Mouse (Mus musculus): ENCODE data around the gene Lrfn5.
A peak's percentile ranks its signal among the peaks of the same experiment; 100 is the strongest.

Gene Lrfn5

DNA sequence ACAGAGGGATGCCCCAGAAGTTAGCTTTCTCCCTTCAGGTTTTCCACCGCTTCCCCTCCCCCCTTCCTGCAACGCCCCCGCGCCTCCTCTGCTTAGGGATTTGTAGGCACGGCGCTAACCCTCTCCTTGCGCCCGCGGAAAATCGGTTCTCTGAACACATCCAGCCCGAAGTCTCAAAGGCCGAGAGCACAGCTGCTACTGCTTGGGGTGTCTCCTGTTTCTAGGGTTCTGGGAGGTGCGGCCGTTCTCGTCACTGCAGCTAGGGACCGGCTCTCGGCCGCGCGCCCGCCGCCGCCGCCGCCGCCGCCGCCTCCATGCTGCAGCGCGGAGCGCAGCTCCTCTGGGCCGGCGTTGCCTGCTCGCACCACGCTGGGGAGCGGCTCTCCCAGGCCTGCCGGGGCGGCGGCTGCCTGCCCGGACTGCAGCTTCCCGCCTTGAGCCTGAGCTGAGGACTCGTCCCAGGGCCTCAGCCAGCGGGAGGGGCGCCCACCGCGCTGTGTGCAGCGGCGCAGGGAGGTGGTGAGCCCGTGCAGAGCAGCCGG is at the start of gene Lrfn5:
Lrfn5 (plus strand) TSS at position 322 of the 542 bp plus-strand sequence.
- DNase-seq (ENCODE audit: low read depth, low spot score) = peak; percentile 53

GRCm38 (mm10) chr12:61521501-61522147 is 1.3 kb upstream of the Lrfn5 start:
- DNase-seq (ENCODE audit: low read depth, low spot score) = no peak

GRCm38 (mm10) chr12:61522148-61522828 is 662 bp upstream of the Lrfn5 start:
- DNase-seq (ENCODE audit: low read depth, low spot score) = no peak

DNA sequence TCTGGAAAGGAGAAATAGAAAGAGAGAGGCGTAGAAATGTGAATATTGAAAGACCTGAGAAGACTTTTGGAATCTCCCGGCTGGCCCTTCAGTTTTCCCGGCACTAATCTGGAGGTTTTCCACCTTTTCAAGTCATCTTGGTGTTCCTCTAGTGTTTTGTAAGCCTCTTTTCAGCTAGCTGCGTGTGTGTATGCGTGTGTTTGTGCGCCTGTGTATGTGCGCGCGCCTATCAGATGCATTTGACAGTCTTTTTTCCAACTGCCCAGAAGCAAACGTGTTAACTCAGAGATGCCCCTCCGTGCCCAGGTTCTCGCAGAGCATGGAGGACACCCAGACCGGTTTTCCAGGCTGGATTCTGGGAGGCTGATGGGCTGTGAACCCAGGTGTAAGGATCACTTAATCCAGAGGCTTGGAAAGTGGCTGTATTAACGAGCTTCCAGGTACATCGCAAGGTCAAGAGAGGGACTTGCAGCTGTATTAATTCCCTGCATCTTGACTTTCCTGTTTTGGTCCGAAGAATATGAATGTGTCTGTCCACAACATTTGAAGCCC is 757 bp downstream of the Lrfn5 start:
- no peak for DNase-seq (ENCODE audit: low read depth, low spot score)

DNA sequence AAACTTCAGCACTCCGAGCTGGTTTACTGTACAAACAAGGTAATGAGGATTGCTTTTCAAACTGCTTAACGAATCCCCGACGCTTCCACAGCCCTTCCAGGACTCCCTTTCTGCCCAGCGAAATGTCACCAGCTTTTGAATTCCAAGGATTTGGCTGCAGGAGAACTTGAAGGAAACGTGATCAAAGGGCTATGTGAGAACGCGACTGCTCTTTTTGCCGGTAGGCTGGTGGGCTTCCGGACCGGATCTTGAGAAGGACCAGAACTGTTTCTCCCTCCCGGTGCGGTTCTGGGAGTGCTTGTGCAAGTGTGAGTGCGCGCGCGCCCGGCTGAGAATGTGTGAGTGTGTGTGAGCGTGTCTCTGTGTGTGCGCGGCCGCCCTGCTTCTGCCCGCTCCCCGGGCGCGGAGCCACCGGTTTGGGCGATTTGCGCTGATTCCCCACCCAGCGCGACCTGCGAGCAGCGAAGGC is 1.3 kb downstream of the Lrfn5 start:
- peak; percentile 34 for DNase-seq (ENCODE audit: low read depth, low spot score)

GRCm38 (mm10) chr12:61526199-61526598 is 3.2 kb downstream of the Lrfn5 start:
- DNase-seq (ENCODE audit: low read depth, low spot score) = peak; percentile 36

DNA sequence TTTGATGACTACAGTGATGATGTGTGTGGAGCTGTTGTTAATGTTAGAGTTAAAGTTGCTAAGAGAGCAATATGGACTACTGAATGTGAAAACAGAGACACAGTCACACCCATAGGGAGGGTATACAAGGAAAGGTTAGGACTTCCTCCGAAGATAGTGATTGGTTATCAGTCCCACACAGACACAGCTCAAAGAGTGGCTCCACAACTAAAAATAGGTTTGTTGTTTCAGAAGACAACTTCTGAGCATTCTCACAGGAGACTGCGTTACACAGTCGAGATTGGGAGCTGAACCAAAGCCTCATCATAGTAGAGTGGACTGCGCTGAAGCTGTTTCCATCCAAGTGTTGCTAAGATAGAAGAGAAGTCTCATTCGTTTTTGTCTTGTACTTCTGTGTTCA is 57.0 kb downstream of the Lrfn5 start:
- DNase-seq (ENCODE audit: low read depth, low spot score) = no peak

DNA sequence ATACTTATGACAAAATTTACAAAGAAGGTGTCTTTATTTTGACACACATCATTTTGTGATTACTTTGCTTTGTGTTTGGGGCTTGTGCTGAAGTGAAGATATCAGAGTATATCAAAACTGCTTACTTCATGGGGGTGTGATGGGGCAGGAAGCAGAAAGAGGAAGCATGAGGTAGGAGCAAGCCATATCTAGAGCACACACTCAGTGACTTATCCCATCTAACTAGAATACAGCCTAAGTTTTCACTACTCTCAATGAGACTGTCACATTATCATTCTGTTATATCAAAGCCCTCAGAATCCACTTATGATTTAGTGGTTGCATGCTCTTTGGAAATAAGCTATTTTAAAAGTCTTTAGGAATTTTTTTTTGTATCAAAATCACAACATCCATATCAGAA is 77.4 kb downstream of the Lrfn5 start:
- DNase-seq (ENCODE audit: low read depth, low spot score) = no peak

DNA sequence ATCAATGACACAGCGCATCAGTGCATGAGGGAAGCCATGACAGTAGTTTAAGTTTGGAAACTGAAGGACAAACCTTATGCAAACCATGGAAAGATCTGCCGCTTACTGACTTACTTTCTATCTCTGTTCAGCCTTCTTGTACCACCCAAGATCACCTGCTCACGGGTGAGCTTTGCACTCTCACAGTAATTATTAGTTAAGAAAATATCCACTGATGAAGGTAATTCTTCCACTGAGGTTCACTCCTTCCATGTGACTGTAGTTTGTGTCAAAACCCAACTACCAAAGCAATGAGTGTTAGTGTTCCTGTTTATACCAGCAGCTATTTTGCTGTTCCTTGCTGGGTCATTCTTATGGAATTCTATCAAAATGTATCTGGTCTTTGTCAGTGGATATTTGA is 84.9 kb downstream of the Lrfn5 start:
- no peak for DNase-seq (ENCODE audit: low read depth, low spot score)

DNA sequence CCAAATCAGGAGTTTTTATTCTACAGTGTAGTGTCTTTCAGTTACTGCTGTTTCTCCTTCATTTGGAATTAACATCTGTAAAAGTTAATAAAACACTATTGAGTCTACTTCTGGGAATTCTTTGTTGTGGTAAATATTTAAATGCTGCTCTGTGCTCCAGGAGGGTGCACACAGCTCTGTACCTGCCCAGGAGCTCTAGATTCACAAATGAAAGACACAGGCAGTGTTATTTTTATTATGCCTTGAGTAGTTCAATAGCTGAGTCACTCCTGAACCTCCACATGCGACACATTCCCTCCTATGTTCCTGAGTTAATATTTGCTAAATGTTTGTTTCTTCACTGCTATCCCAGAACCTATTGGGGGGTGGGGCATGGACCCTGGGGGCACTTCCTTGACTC is 87.1 kb downstream of the Lrfn5 start:
- DNase-seq (ENCODE audit: low read depth, low spot score) = no peak

- DNase-seq (ENCODE audit: low read depth, low spot score) = no peak
Observed at GRCm38 (mm10) chr12:61624532-61624931, 101.6 kb downstream of the Lrfn5 start.

- DNase-seq (ENCODE audit: low read depth, low spot score) = no peak
Observed at GRCm38 (mm10) chr12:61654380-61654779, 131.4 kb downstream of the Lrfn5 start.

DNA sequence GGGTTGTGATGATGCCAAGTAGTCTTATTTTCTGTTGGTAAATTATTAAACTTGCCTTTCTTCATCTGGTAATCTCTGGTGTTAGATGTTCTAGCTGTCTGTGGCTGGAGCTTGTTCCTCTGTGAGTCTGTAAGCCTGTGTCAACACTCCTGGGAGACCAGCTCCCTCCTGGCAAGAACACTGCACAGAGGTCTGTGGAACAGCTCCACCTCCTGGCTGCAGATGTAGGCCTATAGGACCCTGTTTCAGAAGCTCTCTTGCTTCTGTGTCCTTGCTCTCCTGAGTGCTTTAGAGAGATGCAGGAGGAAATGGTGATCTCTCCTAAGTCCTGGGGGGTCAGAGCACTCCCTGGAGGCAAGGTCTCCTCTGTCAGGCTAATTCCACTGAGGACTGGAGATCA is 200.2 kb downstream of the Lrfn5 start:
- peak; percentile 1 for DNase-seq (ENCODE audit: low read depth, low spot score)

DNA sequence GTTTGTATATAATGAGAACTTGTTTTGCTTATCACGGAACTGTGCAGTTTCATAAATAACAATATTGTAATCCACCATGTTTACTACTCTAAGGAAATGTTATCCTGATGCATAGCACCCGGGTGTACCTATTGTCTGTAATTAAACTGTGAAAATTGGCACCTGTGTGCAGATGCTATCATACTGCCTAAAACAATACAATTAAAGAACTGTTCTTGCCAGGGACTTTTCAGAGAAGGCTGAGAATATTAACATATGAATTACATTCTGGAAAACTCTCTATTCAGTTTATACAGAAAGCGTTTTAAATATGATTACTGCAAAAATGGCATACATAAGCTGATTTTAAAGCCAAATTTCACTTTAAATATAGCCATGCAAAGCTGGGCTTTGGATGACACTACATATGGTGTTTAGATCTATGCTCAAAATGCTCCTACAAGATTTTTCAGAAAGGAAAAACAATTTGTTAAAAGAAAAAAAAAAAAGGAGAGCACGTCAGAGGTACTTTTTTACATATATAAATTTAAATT is 284.2 kb downstream of the Lrfn5 start:
- DNase-seq (ENCODE audit: low read depth, low spot score) = no peak

DNA sequence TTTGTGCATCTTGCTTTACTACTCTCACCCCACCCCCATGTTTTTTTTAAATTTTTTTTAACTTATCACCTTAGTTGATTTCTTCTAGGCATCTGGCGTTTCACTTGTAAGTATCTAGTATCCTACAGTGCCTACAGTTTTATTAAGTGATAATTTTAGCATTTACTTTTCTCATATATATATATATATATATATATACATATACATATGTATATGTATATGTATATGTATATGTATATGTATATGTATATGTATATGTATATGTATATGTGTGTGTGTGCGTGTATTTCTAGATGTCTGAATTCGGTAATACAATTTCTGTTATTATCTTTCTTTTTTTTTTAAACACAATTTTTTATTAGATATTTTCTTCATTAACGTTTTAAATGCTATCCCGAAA is 300.7 kb downstream of the Lrfn5 start:
- no peak for DNase-seq (ENCODE audit: low read depth, low spot score)

DNA sequence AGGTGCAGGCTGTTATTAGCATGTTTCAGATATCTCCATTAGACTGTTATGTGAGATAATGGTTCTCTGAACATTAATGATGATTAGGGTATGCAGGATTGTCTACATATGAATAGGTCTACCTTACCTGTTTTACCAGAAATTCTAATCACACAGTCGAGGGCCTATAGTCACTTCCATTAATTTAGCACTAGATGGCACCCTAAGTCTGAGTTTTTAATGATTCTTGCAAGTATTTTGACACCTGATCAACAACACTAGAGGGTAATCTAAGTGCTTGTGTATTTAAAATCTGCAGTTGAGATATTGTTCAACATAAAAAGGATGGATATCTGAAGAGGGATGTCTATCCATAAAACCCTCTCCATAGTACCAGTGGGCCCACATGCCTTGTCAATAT is 303.4 kb downstream of the Lrfn5 start:
- DNase-seq (ENCODE audit: low read depth, low spot score) = peak; percentile 4

DNA sequence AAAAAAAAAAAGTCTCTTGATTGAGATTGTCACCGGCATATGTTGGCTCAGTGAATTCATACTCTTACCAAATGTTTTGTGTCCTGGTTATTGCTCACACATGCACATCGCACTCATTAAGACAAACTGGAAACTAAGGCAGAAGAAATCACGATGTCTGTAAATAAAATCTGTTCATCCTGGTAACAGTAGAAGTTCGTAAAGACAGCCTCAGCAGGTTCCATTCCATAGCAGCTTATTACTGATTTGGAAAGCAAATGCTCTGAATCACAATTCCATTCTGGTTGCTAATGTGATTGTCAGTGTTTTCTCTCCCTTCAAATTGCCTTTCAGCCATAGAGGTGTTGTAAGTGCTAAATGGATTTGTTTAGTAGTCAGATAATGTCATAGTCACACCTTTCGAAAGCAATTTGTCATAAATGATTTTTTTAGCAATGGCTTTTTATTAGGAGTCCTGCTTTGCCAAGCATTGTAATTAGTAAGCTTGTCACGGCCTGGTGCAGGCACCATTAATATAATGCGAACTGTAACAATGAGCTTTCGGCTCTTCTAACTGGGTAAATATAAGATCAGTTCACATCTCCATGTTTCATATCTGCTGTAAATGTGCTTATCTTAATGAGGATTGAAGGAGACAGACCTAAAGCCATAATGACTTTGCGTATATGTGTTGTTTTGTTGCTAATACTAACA is 319.8 kb downstream of the Lrfn5 start:
- no peak for DNase-seq (ENCODE audit: low read depth, low spot score)

GRCm38 (mm10) chr12:61854183-61854582 is 331.2 kb downstream of the Lrfn5 start:
- no peak for DNase-seq (ENCODE audit: low read depth, low spot score)
